Mouse (Mus musculus) retina, embryonic 14.5 days (tissue): ENCODE data around the gene Olfr49.

Source experiments
- DNase-seq: peaks from one replicate; pipeline ENCODE4 v3.0.0-alpha.2; 2015; ENCODE audit warnings: low spot score

Gene Olfr49

GRCm38 (mm10) chr14:54261386-54261785 is 23.4 kb downstream of the Olfr49 start:
- no peak for DNase-seq

DNA sequence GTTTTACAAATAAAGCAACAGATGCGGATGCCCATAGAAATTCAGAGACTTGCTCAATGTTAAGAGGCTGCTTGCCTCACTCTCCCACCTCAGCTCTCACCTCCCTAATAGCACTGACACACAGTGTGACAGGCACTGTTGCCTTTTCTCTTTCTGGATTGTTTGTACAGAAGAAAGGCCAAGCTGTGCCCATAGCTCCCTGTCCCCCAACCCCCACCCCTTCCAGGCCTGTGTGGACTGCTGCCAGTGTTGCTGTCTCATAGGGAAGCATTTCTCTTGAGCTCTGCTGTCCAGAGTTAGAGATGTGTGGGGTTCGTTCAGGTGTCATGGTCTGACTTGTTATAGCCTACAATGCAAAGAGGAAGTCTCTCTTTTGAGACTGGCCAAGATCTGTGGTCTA is 24.5 kb downstream of the Olfr49 start:
- no peak for DNase-seq

- no peak for DNase-seq
Observed at GRCm38 (mm10) chr14:54259722-54260085, 25.0 kb downstream of the Olfr49 start.

GRCm38 (mm10) chr14:54259003-54259721 is 25.6 kb downstream of the Olfr49 start:
- DNase-seq: peak; percentile 94

DNA sequence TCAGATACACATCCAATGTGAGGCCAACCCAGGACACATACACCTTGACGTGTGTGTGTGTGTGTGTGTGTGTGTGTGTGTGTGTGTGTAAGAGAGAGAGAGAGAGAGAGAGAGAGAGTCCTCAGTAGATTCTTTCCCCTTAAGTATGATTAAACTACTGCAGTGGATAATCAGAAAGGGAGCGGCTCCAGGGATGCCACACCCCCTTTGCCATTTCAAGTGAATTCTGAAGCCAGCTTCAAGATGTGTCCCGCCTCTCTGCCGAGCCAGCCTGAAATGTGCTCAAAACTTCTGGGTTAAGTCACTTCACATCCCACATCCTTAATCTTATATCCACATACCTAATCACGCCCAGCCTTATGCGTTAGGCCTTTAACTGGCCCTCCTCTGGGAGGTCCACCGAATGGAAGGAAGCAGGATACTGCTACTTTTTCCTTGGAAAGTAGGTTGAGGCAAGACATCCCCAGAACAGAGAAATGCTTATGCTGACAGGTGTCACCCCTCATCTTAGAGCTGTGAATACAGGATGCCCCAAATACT is 26.5 kb downstream of the Olfr49 start:
- no peak for DNase-seq

DNA sequence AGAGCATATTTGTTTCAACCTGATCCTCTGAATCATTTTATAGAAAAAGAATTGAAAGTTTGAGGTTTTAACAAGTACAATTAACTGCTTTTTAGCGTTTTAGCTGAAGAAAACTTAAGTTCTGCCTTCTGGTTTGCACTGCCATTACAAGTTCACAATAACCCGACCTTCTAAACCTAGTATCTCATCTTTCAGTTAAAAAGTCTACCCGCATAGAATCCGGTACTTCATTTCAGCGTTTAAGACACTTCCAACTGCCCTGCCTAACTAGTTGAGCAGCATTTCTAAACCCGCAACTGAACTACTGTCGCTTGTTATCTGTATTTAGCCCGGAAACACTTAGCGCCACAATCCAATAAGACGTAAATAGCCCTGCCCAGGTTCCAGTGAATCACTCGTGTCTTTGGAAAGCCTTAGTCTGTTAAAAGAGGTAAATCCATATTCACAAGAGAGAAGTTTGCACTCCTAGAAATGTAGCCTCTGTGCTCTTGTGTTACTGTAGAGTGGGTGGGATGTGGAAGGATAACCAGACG is 30.0 kb downstream of the Olfr49 start:
- DNase-seq: no peak

- DNase-seq: peak; percentile 98
Observed at GRCm38 (mm10) chr14:54253741-54254291, 30.9 kb downstream of the Olfr49 start, which contains the start of the genes Dad1 and Abhd4. Gene Dad1 (minus strand): TSS chr14:54254104. Gene Abhd4 (plus strand): TSS chr14:54254188.

DNA sequence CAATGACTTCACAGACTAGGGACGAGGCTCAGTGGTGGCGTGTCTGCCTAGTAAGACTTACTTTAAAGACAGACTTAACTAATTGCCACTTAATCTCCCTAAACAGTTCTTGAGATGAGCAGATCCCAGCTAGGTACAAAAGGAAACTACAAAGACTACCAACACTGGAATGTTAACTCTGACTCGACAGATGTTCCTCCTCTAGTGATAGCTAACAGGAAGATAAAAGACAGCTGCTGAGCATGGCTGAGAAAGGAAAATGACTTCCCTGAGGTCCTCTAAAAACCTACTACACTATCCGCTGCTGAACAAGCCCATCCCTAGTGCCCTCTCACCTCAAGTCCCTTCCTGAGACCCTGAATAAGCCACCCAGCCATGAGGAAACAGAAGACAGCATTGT is 34.6 kb downstream of the Olfr49 start:
- DNase-seq: no peak

- no peak for DNase-seq
Observed at GRCm38 (mm10) chr14:54249326-54249725, 35.4 kb downstream of the Olfr49 start.

DNA sequence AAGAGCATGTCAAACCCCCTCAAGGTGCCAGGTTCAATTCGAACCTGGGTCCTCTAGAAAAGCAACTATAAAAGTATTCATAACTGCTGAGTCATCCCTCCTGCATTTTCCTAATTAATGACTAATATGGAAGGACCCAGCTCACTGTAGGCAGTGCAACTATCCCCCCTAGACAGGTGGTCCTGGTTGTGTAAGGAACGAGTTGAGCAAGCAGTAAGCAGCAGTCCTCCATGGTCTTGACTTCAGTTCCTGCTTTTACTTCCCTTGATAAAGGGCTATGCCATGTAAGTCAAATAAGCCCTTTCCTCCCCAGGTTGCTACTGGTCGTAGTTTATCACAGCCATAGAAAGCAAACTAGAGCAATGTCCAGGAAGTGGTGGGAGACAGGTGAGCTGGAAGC is 38.5 kb downstream of the Olfr49 start:
- DNase-seq: no peak

DNA sequence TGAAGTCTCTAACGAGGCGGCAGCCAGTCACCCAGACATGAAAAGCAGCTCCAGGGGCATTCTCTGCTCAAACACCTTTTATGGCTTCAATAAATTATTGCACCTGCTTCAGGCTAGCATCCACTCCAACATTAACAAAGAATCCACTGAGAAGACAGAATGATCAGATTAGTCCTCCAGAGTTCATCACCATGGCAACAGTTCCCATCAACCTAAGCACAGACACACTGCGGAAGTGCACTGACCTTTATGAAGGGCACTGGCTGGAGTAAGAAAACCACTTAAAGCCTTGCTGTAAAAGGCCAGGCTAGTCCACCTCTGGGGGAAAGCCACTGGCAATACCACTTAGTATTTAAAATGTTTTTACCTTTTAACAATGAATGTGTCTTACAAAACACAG is 40.6 kb downstream of the Olfr49 start:
- DNase-seq: peak; percentile 51

GRCm38 (mm10) chr14:54240542-54240941 is 44.2 kb downstream of the Olfr49 start:
- DNase-seq: no peak

GRCm38 (mm10) chr14:54239002-54239736 is 45.6 kb downstream of the Olfr49 start:
- peak; percentile 87 for DNase-seq

GRCm38 (mm10) chr14:54236881-54237280 is 47.9 kb downstream of the Olfr49 start:
- DNase-seq: no peak

- DNase-seq: no peak
Observed at GRCm38 (mm10) chr14:54235825-54236540, 48.8 kb downstream of the Olfr49 start.

DNA sequence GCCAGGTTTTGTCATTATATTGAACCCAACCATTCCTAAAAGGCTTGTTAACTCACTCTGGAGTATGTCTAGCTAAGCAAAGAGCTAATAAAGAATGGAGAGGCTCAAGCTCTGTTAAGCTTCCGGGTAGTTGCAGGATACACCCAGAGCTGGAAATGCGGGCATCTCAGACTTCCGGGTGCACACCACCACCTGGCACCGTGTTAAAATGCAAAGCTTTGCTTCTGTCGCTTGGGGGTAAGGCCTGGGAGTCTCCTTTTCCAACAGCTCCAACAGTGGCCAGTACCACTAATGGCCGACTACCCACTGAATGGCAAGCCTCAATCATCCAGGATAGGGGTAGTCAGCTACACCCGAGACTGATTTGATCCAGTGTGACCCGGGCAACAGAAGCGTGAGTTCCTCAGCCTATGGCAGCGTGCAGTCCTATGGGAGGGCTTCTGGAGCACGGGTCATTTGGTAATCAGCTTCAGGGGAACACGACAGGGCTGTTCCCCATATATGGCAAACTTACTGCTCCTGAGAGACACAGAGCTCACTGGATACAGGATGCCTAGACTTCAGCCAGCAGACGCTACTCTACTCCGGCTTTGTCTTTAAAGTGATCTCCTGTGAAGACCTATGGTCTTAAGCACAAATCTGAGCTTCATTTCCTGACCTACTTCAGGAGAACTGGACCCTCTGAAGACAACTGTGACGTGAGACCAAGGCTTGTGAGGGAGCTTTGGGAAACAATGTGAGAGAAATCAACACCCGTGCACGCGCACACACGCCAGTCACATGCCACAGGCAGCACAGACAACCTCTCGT is 50.3 kb downstream of the Olfr49 start:
- peak; percentile 49 for DNase-seq

GRCm38 (mm10) chr14:54233559-54234143 is 51.1 kb downstream of the Olfr49 start:
- DNase-seq: no peak

DNA sequence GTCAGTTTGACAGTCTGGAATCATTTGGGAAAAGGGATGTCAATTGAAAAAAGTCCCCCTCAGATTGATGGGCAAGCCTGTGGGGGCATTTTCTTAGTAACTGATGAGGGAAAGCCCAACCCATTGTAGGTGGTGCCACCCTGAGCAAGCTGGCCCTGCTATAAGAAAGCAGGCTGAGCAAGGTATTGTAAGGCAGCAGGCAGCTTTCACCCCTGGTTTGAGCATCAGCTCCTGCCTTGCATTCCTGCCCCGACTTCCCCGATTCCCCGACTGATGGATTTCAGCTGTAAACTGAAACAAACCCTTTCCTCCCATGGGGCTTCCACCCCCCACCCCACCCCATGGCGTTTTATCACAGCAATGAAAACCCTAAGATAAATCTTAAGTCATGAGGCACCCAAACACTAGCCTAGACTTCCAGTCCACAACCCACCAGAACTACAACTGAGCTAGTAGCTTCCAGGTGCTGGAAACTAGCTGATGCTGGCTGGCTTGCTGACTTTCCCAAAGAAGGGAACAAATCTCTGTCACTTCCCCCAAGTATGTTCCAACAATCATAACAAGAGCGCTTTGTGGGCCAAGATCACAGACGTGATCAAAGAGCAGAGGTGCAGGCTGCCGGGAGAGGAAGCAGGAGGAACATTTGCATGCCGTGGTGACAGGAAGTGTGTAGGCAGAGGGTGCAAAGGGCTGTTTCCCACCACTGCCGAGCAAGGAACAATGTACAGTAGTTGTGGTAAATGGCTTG is 51.8 kb downstream of the Olfr49 start:
- no peak for DNase-seq

GRCm38 (mm10) chr14:54232143-54232542 is 52.6 kb downstream of the Olfr49 start:
- no peak for DNase-seq
